Mouse (Mus musculus) stomach, postnatal 0 days (tissue): Measurements from ENCODE around the gene Rasl12.

Source experiments
- CTCF ChIP-seq: IDR thresholded peaks from 2 replicates; pipeline ENCODE4 v1.5.1; 2016; ENCODE audit warnings: antibody characterized with exemption, low read depth, mild to moderate bottlenecking, moderate library complexity
- EP300 ChIP-seq: optimal IDR thresholded peaks from 2 replicates; pipeline ENCODE3; 2016; ENCODE audit warnings: antibody characterized with exemption

GRCm38 (mm10) chr9:65424393-65424792 lies 26.1 kb downstream of the Rasl12 start:
- TF ChIP-seq CTCF (no peak), EP300 (no peak)
